Mouse (Mus musculus): Measurements from ENCODE around the gene Ruvbl2. TPM values are rescaled to one million over a fixed set of nuclear protein-coding genes. Genes with fewer than 3 reads are reported as not detected.
A peak's percentile ranks its signal among the peaks of the same experiment; 100 is the strongest.
"Not testable (repeated sequence)": the region's sequence is repeated elsewhere in the genome, so short reads cannot be mapped to it uniquely, and the experiment has no call there.

Gene Ruvbl2
- polyA plus RNA-seq, 1 experiment from 2014 or later = 92.7 TPM

GRCm38 (mm10) chr7:45470869-45471268 is 33.0 kb upstream of the Ruvbl2 start:
- ATAC-seq (ENCODE audit: low FRiP score) = no peak
- Histone ChIP-seq H3K4me2 (no peak overlapping the region), H3K27me3 (replicated peaks) (no peaks in the 10 kb centered on the region), H3K4me1 (peaks cover 12% of the 10 kb centered on the region), H3K9ac (replicated peaks) (no peak overlapping the region), H3K9me3 (replicated peaks) (no peaks in the 10 kb centered on the region), H3K4me3 (replicated peaks) (no peak overlapping the region), H3K36me3 (no peaks in the 10 kb centered on the region), H3K27ac (replicated peaks) (no peak overlapping the region)
- WGBS = 8% methylated on average over 3 of the region's 3 CpGs

GRCm38 (mm10) chr7:45467090-45467670 is 29.3 kb upstream of the Ruvbl2 start:
- H3K36me3 ChIP-seq = peaks cover 25% of the 10 kb centered on the region
- H3K27ac ChIP-seq (replicated peaks) = 0 out of 2 replicates have a peak overlapping the region, but pooled peaks have one; percentile 41
- H3K4me1 ChIP-seq = peaks cover 34% of the 10 kb centered on the region
- ATAC-seq (ENCODE audit: low FRiP score) = no peak
- H3K9me3 ChIP-seq (replicated peaks) = no peaks in the 10 kb centered on the region
- H3K9ac ChIP-seq (replicated peaks) = peak overlapping the region; percentile 36; the same call in 1 of the 2 replicates
- peak overlapping the region; percentile 79 for H3K4me3 ChIP-seq (replicated peaks)
- H3K4me2 ChIP-seq = peak overlapping the region; percentile 96
- WGBS = 39% methylated on average over 7 of the region's 7 CpGs
- H3K27me3 ChIP-seq (replicated peaks) = no peaks in the 10 kb centered on the region

- Histone ChIP-seq H3K36me3 (peaks cover 30% of the 10 kb centered on the region), H3K27ac (replicated peaks) (peak within 1 kb of the TSS; percentile 80), H3K4me2 (peak within 1 kb of the TSS; percentile 96), H3K4me1 (peaks cover 40% of the 10 kb centered on the region), H3K27me3 (replicated peaks) (no peaks in the 10 kb centered on the region), H3K9ac (replicated peaks) (peak within 1 kb of the TSS; percentile 89), H3K4me3 (replicated peaks) (peak within 1 kb of the TSS; percentile 79), H3K9me3 (replicated peaks) (no peaks in the 10 kb centered on the region)
- WGBS = under 1% methylated on average over 57 of the region's 58 CpGs
- peak; percentile 86 for ATAC-seq (ENCODE audit: low FRiP score)
Observed at GRCm38 (mm10) chr7:45466283-45467089, 28.6 kb upstream of the Ruvbl2 start, which contains the start of gene Bax. Bax (minus strand) TSS chr7:45466898.

GRCm38 (mm10) chr7:45465549-45465948 is 27.7 kb upstream of the Ruvbl2 start:
- no peak overlapping the region for H3K27ac ChIP-seq (replicated peaks)

GRCm38 (mm10) chr7:45465112-45465511 is 27.2 kb upstream of the Ruvbl2 start:
- peak overlapping the region; percentile 96 for H3K4me2 ChIP-seq
- H3K4me3 ChIP-seq (replicated peaks) = peak overlapping the region; percentile 79; the same call in 1 of the 2 replicates
- no peak for ATAC-seq (ENCODE audit: low FRiP score)
- H3K27ac ChIP-seq (replicated peaks) = no peak overlapping the region
- peaks cover 53% of the 10 kb centered on the region for H3K4me1 ChIP-seq
- 97% methylated on average over 12 of the region's 12 CpGs for WGBS
- no peaks in the 10 kb centered on the region for H3K27me3 ChIP-seq (replicated peaks)
- no peak overlapping the region for H3K9ac ChIP-seq (replicated peaks)
- H3K36me3 ChIP-seq = peaks cover 30% of the 10 kb centered on the region
- H3K9me3 ChIP-seq (replicated peaks) = no peaks in the 10 kb centered on the region

More at GRCm38 (mm10) chr7:45465549-45465948, 27.7 kb upstream of the Ruvbl2 start:
- peaks cover 30% of the 10 kb centered on the region for H3K36me3 ChIP-seq
- peak overlapping the region; percentile 89 for H3K9ac ChIP-seq (replicated peaks)
- peak overlapping the region; percentile 96 for H3K4me2 ChIP-seq
- no peak for ATAC-seq (ENCODE audit: low FRiP score)
- no peaks in the 10 kb centered on the region for H3K9me3 ChIP-seq (replicated peaks)
- H3K4me3 ChIP-seq (replicated peaks) = peak overlapping the region; percentile 79
- WGBS = 81% methylated on average over 9 of the region's 9 CpGs
- H3K27me3 ChIP-seq (replicated peaks) = no peaks in the 10 kb centered on the region
- H3K4me1 ChIP-seq = peaks cover 48% of the 10 kb centered on the region

GRCm38 (mm10) chr7:45463987-45464778 is 26.3 kb upstream of the Ruvbl2 start:
- WGBS = 95% methylated on average over 7 of the region's 7 CpGs
- no peak overlapping the region for H3K4me3 ChIP-seq (replicated peaks)
- peaks cover 30% of the 10 kb centered on the region for H3K36me3 ChIP-seq
- no peak for ATAC-seq (ENCODE audit: low FRiP score)
- H3K4me2 ChIP-seq = no peak overlapping the region
- H3K9ac ChIP-seq (replicated peaks) = no peak overlapping the region
- H3K4me1 ChIP-seq = peaks cover 54% of the 10 kb centered on the region
- H3K27ac ChIP-seq (replicated peaks) = no peak overlapping the region
- H3K9me3 ChIP-seq (replicated peaks) = no peaks in the 10 kb centered on the region
- no peaks in the 10 kb centered on the region for H3K27me3 ChIP-seq (replicated peaks)

- H3K4me3 ChIP-seq (replicated peaks); ATAC-seq (ENCODE audit: low FRiP score); H3K9ac ChIP-seq (replicated peaks); H3K9me3 ChIP-seq (replicated peaks); H3K4me2 ChIP-seq; H3K27ac ChIP-seq (replicated peaks); H3K27me3 ChIP-seq (replicated peaks): not testable (repeated sequence)
- peaks cover 59% of the 10 kb centered on the region for H3K4me1 ChIP-seq
- H3K36me3 ChIP-seq = peaks cover 34% of the 10 kb centered on the region
- 88% methylated on average over 4 of the region's 4 CpGs for whole genome bisulfite sequencing
Observed at GRCm38 (mm10) chr7:45462868-45463267, 25.0 kb upstream of the Ruvbl2 start.

GRCm38 (mm10) chr7:45462325-45462724 is 24.4 kb upstream of the Ruvbl2 start:
- Histone ChIP-seq H3K36me3 (peaks cover 38% of the 10 kb centered on the region), H3K4me2 (no peak overlapping the region), H3K9me3 (replicated peaks) (no peaks in the 10 kb centered on the region), H3K27ac (replicated peaks) (no peak overlapping the region), H3K4me3 (replicated peaks) (no peak overlapping the region), H3K9ac (replicated peaks) (no peak overlapping the region), H3K4me1 (peaks cover 62% of the 10 kb centered on the region), H3K27me3 (replicated peaks) (no peaks in the 10 kb centered on the region)
- no peak for ATAC-seq (ENCODE audit: low FRiP score)
- WGBS = 89% methylated on average over 4 of the region's 4 CpGs

GRCm38 (mm10) chr7:45461781-45462180 is 23.9 kb upstream of the Ruvbl2 start:
- Histone ChIP-seq H3K4me3 (replicated peaks) (no peak overlapping the region), H3K9ac (replicated peaks) (no peak overlapping the region), H3K4me2 (no peak overlapping the region), H3K36me3 (peaks cover 44% of the 10 kb centered on the region), H3K9me3 (replicated peaks) (no peaks in the 10 kb centered on the region), H3K27ac (replicated peaks) (no peak overlapping the region; the same call in 1 of the 2 replicates), H3K27me3 (replicated peaks) (no peaks in the 10 kb centered on the region), H3K4me1 (peaks cover 62% of the 10 kb centered on the region)
- 75% methylated on average over 4 of the region's 4 CpGs for WGBS
- ATAC-seq (ENCODE audit: low FRiP score) = no peak

- peaks cover 44% of the 10 kb centered on the region for H3K36me3 ChIP-seq
- no peaks in the 10 kb centered on the region for H3K9me3 ChIP-seq (replicated peaks)
- no peaks in the 10 kb centered on the region for H3K27me3 ChIP-seq (replicated peaks)
- H3K27ac ChIP-seq (replicated peaks) = peak overlapping the region; percentile 87
- ATAC-seq (ENCODE audit: low FRiP score) = no peak
- H3K4me1 ChIP-seq = peaks cover 66% of the 10 kb centered on the region
- H3K4me2 ChIP-seq = peak overlapping the region; percentile 59; the same call in 1 of the 2 replicates
- H3K9ac ChIP-seq (replicated peaks) = no peak overlapping the region
- 33% methylated on average over 5 of the region's 5 CpGs for WGBS
- H3K4me3 ChIP-seq (replicated peaks) = no peak overlapping the region
Observed at GRCm38 (mm10) chr7:45461326-45461725, 23.4 kb upstream of the Ruvbl2 start.

- no peak overlapping the region; the same call in 1 of the 2 replicates for H3K4me3 ChIP-seq (replicated peaks)
- 20% methylated on average over 13 of the region's 13 CpGs for WGBS
- peaks cover 46% of the 10 kb centered on the region for H3K36me3 ChIP-seq
- H3K9ac ChIP-seq (replicated peaks) = no peak overlapping the region; the same call in 1 of the 2 replicates
- peak overlapping the region; percentile 87 for H3K27ac ChIP-seq (replicated peaks)
- H3K27me3 ChIP-seq (replicated peaks) = no peaks in the 10 kb centered on the region
- H3K9me3 ChIP-seq (replicated peaks) = no peaks in the 10 kb centered on the region
- peaks cover 62% of the 10 kb centered on the region for H3K4me1 ChIP-seq
- ATAC-seq (ENCODE audit: low FRiP score) = no peak
- peak overlapping the region; percentile 59 for H3K4me2 ChIP-seq
Observed at GRCm38 (mm10) chr7:45460860-45461314, 23.0 kb upstream of the Ruvbl2 start.
